Mouse (Mus musculus) left cerebral cortex, postnatal 25 days (tissue): ENCODE measurements at regions not wholly inside any gene's neighbourhood (a gene's known extent, or its start where the extent isn't known, plus 50 kb on each side); places are given as distances from the start of the nearest gene placed in this dataset.
A peak's percentile ranks its signal among the peaks of the same experiment; 100 is the strongest.

Experiments
- DNase-seq, 2 experiments: peaks; one replicate each; pipeline ENCODE4 v3.0.0; 2022; ENCODE audit warnings: low spot score in 2 of 2, mixed read lengths in 1 of 2
- intact Hi-C: fragments of 180-260 bp; cut with DNase I; formaldehyde crosslinking; loops from one replicate; pipeline ENCODE4 v1.15.1; 2025

- peak; percentile 57 to 85 for DNase-seq
- intact Hi-C loops = loop anchor here (5.0 kb wide), 1 partner anchor 69 kb away; no protein-coding TSS in a partner anchor
Observed at GRCm38 (mm10) chr2:8562948-8563347, 1053.6 kb upstream of the Celf2 start.

- no peak for DNase-seq
- intact Hi-C loops = no loop called here
Observed at GRCm38 (mm10) chr2:8546116-8546515, 1036.8 kb upstream of the Celf2 start.

GRCm38 (mm10) chr2:8536842-8537241, 1027.5 kb upstream of the Celf2 start:
- intact Hi-C loops = loop anchor here (10.0 kb wide), 1 partner anchor 152 kb away; no protein-coding TSS in a partner anchor
- DNase-seq = peak in 1 of 2 experiments; percentile 73

- DNase-seq = peak; percentile 57 to 95
Observed at GRCm38 (mm10) chr2:8498466-8498865, 989.1 kb upstream of the Celf2 start.

GRCm38 (mm10) chr2:8477827-8478528, 968.6 kb upstream of the Celf2 start:
- no peak for DNase-seq
- intact Hi-C loops = no loop called here

More at GRCm38 (mm10) chr2:8498466-8498865, 989.1 kb upstream of the Celf2 start:
- intact Hi-C loops = loop anchor here (1.0 to 2.0 kb wide), 2 partner anchors 28 to 162 kb away; no protein-coding TSS in a partner anchor

GRCm38 (mm10) chr2:8470546-8470945, 961.2 kb upstream of the Celf2 start:
- intact Hi-C loops = loop anchor here (1.0 to 5.0 kb wide), 5 partner anchors 28 to 1238 kb away; no protein-coding TSS in a partner anchor
- DNase-seq = peak; percentile 35 to 89

- intact Hi-C loops = loop anchor here (5.0 kb wide), 1 partner anchor 82 kb away; no protein-coding TSS in a partner anchor
- DNase-seq = no peak
Observed at GRCm38 (mm10) chr2:8468989-8469388, 959.6 kb upstream of the Celf2 start.

- DNase-seq = no peak
- intact Hi-C loops = loop anchor here (5.0 kb wide), 1 partner anchor 81 kb away; no protein-coding TSS in a partner anchor
Observed at GRCm38 (mm10) chr2:8468351-8468750, 959.0 kb upstream of the Celf2 start.

GRCm38 (mm10) chr2:8467531-8468203, 958.3 kb upstream of the Celf2 start:
- intact Hi-C loops = loop anchor here (5.0 kb wide), 1 partner anchor 80 kb away; no protein-coding TSS in a partner anchor
- peak in 1 of 2 experiments; percentile 69 for DNase-seq

- peak; percentile 30 to 40 for DNase-seq
- intact Hi-C loops = no loop called here
Observed at GRCm38 (mm10) chr2:8452566-8453243, 943.3 kb upstream of the Celf2 start.

GRCm38 (mm10) chr2:8441230-8441629, 931.9 kb upstream of the Celf2 start:
- intact Hi-C loops = no loop called here
- DNase-seq = no peak

- intact Hi-C loops = no loop called here
- DNase-seq = no peak
Observed at GRCm38 (mm10) chr2:8429652-8430343, 920.4 kb upstream of the Celf2 start.

- no peak for DNase-seq
- intact Hi-C loops = no loop called here
Observed at GRCm38 (mm10) chr2:8428145-8428544, 918.8 kb upstream of the Celf2 start.

- DNase-seq = no peak
- intact Hi-C loops = no loop called here
Observed at GRCm38 (mm10) chr2:8427720-8428119, 918.4 kb upstream of the Celf2 start.

GRCm38 (mm10) chr2:8415917-8416316, 906.6 kb upstream of the Celf2 start:
- no peak for DNase-seq
- intact Hi-C loops = no loop called here

- DNase-seq = no peak
- intact Hi-C loops = no loop called here
Observed at GRCm38 (mm10) chr2:8394128-8394527, 884.8 kb upstream of the Celf2 start.

- DNase-seq = peak in 1 of 2 experiments; percentile 63
- intact Hi-C loops = loop anchor here (5.0 to 10.0 kb wide), 5 partner anchors 78 to 1135 kb away; no protein-coding TSS in a partner anchor
Observed at GRCm38 (mm10) chr2:8389530-8389929, 880.2 kb upstream of the Celf2 start.

GRCm38 (mm10) chr2:8380246-8380645, 870.9 kb upstream of the Celf2 start:
- DNase-seq = peak; percentile 70 to 94
- intact Hi-C loops = loop anchor here (2.0 to 10.0 kb wide), 5 partner anchors 155 to 1125 kb away; no protein-coding TSS in a partner anchor

GRCm38 (mm10) chr2:8379590-8379989, 870.2 kb upstream of the Celf2 start:
- DNase-seq = no peak
- intact Hi-C loops = no loop called here
